Mouse (Mus musculus) thymus, adult 2 months (tissue): ENCODE data around the gene Prepl. TPM values are rescaled to one million over a fixed set of nuclear protein-coding genes. Genes with fewer than 3 reads are reported as not detected.

Source experiments
- DNase-seq: peaks from one replicate; pipeline ENCODE4 v3.0.0; 2021
- H3K27ac ChIP-seq: fragments of 200-500 bp; 2 replicates; pipeline ENCODE4 v1.5.1; 2012; ENCODE audit warnings: low read length, control low read depth; ENCODE audit not compliant: control insufficient read depth, insufficient read depth
- H3K27me3 ChIP-seq: fragments of 200-500 bp; 2 replicates; pipeline ENCODE4 v1.6.1; 2012; ENCODE audit warnings: mild to moderate bottlenecking, low read length, moderate library complexity, mixed read lengths; ENCODE audit not compliant: control insufficient read depth, insufficient read depth
- H3K36me3 ChIP-seq: fragments of 200-500 bp; 2 replicates; pipeline ENCODE4 v1.6.1; 2012; ENCODE audit warnings: mild to moderate bottlenecking, low read length, moderate library complexity; ENCODE audit not compliant: control insufficient read depth, insufficient read depth
- H3K4me1 ChIP-seq: fragments of 200-500 bp; replicated peaks from 2 replicates; pipeline ENCODE4 v1.6.1; 2012; ENCODE audit warnings: low read length; ENCODE audit not compliant: control insufficient read depth, insufficient read depth
- H3K4me3 ChIP-seq: fragments of 200-500 bp; 2 replicates; pipeline ENCODE4 v1.5.1; 2012; ENCODE audit warnings: mild to moderate bottlenecking, low read length, control low read depth, moderate library complexity; ENCODE audit not compliant: control insufficient read depth, insufficient read depth
- CTCF ChIP-seq: fragments of 200-500 bp; IDR thresholded peaks from 2 replicates; pipeline ENCODE4 v1.5.1; 2012; ENCODE audit warnings: mild to moderate bottlenecking, control low read depth, low read length, moderate library complexity, borderline replicate concordance; ENCODE audit not compliant: control insufficient read depth, poor library complexity, insufficient read depth; ENCODE audit errors: extremely low read depth
- POLR2A ChIP-seq: fragments of 200-500 bp; IDR thresholded peaks from 2 replicates; pipeline ENCODE4 v1.6.1; 2012; ENCODE audit warnings: mild to moderate bottlenecking, low read length, control low read depth, moderate library complexity; ENCODE audit not compliant: control insufficient read depth, poor library complexity, insufficient read depth; ENCODE audit errors: extremely low read depth
- WGBS: fragments of 180-500 bp; shearing (Covaris S2); methylation state at CpG from one replicate; pipeline ENCODE4 v1.1.7; 2018; 5-methylcytosine and 5-hydroxymethylcytosine counted together
- polyA plus RNA-seq: library from polyadenylated mRNA; depleted of rRNA; stranded (reverse); fragments of >200 nt; gene quantifications from 2 replicates; pipeline ENCODE4 v1.2.3, GENCODE M21; 2012

Prepl gene
- polyA plus RNA-seq, 1 experiment = 11.6 TPM

DNA sequence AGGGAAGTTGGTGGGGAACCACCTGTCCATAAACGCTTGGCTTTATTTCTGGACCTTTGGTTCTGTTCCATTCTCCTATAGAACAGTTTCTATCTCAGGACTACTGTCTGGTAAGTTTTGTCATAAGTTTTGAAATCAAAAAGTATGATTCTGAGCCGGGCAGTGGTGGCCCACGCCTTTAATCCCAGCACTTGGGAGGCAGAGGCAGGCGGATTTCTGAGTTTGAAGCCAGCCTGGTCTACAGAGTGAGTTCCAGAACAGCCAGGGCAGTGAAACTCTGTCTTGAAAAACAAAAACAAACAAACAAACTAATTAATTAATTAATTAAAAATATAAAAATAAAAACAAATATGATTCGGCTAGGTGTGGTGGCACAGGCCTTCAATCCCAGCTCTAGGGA lies 51.3 kb downstream of the Prepl start:
- H3K4me1 ChIP-seq = no peaks in the 10 kb centered on the region
- no peak for DNase-seq
- H3K27ac ChIP-seq = no peak overlapping the region
- TF ChIP-seq CTCF = no peak
- no peak for TF ChIP-seq POLR2A
- no peak overlapping the region for H3K4me3 ChIP-seq
- H3K36me3 ChIP-seq = no peaks in the 10 kb centered on the region
- no peaks in the 10 kb centered on the region for H3K27me3 ChIP-seq
- WGBS = 96% methylated on average over 5 of the region's 5 CpGs

DNA sequence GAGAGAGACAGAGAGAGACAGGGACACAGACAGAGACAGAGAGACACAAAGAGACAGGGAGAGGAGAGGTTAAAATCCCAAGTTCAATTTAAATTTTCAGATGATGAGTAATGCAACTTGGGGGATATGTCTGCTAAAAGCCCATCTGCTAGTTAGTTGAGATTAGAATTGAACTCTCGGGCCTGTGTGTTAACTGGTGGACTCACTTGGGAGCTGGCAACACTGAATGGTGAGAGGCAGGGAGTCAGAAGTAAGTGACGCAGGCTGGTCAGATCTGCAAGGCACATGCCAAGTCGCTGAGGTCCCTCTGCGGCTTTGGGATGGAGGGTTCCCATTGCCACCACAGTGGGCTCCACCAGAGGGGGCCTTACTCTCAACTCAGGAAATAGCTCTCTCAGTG lies 51.7 kb downstream of the Prepl start:
- TF ChIP-seq CTCF = no peak
- no peak for TF ChIP-seq POLR2A
- no peak for DNase-seq
- Histone ChIP-seq H3K4me1 (no peaks in the 10 kb centered on the region), H3K27ac (no peak overlapping the region), H3K36me3 (no peaks in the 10 kb centered on the region), H3K4me3 (no peak overlapping the region), H3K27me3 (no peaks in the 10 kb centered on the region)
- WGBS = 92% methylated on average over 4 of the region's 4 CpGs

- DNase-seq = no peak
- Histone ChIP-seq H3K27me3 (no peaks in the 10 kb centered on the region), H3K36me3 (no peaks in the 10 kb centered on the region), H3K4me3 (no peak overlapping the region), H3K27ac (no peak overlapping the region), H3K4me1 (no peaks in the 10 kb centered on the region)
- WGBS = 91% methylated on average over 5 of the region's 5 CpGs
- TF ChIP-seq CTCF = no peak
- no peak for TF ChIP-seq POLR2A
These were observed 52.2 kb downstream of the Prepl start for GRCm38 (mm10) chr17:85037855-85038254.

- no peaks in the 10 kb centered on the region for H3K4me1 ChIP-seq
- TF ChIP-seq CTCF (no peak), POLR2A (no peak)
- no peak overlapping the region for H3K4me3 ChIP-seq
- DNase-seq = no peak
- H3K27ac ChIP-seq = no peak overlapping the region
- no peaks in the 10 kb centered on the region for H3K36me3 ChIP-seq
- WGBS = 79% methylated on average over 11 of the region's 11 CpGs
- H3K27me3 ChIP-seq = no peaks in the 10 kb centered on the region
These were observed 56.0 kb downstream of the Prepl start for GRCm38 (mm10) chr17:85034068-85034467.

DNA sequence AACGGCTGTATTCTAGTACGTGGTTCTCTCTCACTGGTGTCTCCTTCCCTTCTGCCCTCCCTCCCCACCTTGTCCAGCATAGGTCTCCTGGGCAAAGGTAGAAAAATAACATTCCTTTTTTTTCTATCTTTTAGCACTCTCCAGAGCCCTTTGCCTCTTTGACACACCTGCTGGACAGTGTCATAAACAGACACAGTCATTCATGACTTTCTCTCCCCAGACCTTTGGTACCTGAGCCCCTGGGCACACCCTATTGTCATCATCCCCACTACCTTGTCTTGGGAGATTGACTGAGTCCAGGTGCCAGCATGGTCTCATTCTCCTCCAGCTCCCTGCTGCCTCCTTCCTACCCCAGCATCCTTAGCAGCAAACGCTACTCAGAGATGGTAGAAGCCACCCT lies 57.0 kb downstream of the Prepl start:
- Histone ChIP-seq H3K27ac (no peak overlapping the region), H3K36me3 (no peaks in the 10 kb centered on the region), H3K4me3 (no peak overlapping the region), H3K27me3 (no peaks in the 10 kb centered on the region), H3K4me1 (no peaks in the 10 kb centered on the region)
- no peak for DNase-seq
- WGBS = 90% methylated on average over 3 of the region's 3 CpGs
- TF ChIP-seq CTCF (no peak), POLR2A (no peak)

- Histone ChIP-seq H3K4me1 (no peaks in the 10 kb centered on the region), H3K36me3 (no peaks in the 10 kb centered on the region), H3K27me3 (no peaks in the 10 kb centered on the region), H3K27ac (no peak overlapping the region), H3K4me3 (no peak overlapping the region)
- WGBS = 80% methylated on average over 5 of the region's 5 CpGs
- DNase-seq = no peak
- TF ChIP-seq POLR2A = no peak
- TF ChIP-seq CTCF = no peak
These were observed 59.4 kb downstream of the Prepl start for GRCm38 (mm10) chr17:85030651-85031050.

DNA sequence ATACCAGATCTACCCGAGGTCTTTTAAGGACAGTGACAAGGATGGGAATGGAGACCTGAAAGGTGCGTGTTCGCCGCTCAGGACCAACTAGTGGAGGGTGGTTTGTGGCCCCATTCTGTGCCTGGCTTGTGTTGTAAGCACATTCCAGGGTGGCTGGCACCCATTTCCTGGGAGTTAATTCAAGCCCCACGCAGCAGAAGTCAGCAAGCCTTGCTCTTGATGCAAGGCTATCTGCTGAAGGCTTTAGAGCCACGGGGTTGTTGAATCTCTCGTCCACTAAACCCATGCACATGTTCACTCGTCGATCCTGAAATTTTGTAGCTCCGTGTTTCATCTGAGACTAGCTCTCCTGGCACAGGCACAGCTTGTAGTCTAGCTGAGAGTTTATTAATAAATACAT lies 61.2 kb downstream of the Prepl start:
- no peak overlapping the region for H3K4me3 ChIP-seq

More for the DNA sequence above, 61.2 kb downstream of the Prepl start:
- H3K27me3 ChIP-seq = no peaks in the 10 kb centered on the region
- peaks cover 4% of the 10 kb centered on the region for H3K4me1 ChIP-seq
- TF ChIP-seq POLR2A (no peak), CTCF (no peak)
- no peaks in the 10 kb centered on the region for H3K36me3 ChIP-seq
- 95% methylated on average over 10 of the region's 10 CpGs for WGBS
- H3K27ac ChIP-seq = no peak overlapping the region
- no peak for DNase-seq
